Mouse (Mus musculus) heart, embryonic 16.5 days (tissue): ENCODE data around the gene Susd6. TPM values are rescaled to one million over a fixed set of nuclear protein-coding genes. Genes with fewer than 3 reads are reported as not detected.

Source experiments
- ATAC-seq: fragments of 200-750 bp; cut with Nextera tagmentation; replicated peaks from 2 replicates; pipeline ENCODE4 v1.8.0; 2017; ENCODE audit warnings: moderate number of reproducible peaks; ENCODE audit not compliant: insufficient read depth, low FRiP score; ENCODE audit errors: extremely low read depth
- H3K27ac ChIP-seq: fragments of 300-500 bp; sonication (generic); 2 replicates; pipeline ENCODE4 v1.5.1; 2014; ENCODE audit warnings: mild to moderate bottlenecking, low read length, control low read depth, moderate library complexity
- H3K27me3 ChIP-seq: fragments of 300-500 bp; sonication (generic); 2 replicates; pipeline ENCODE4 v1.6.1; 2014; ENCODE audit warnings: low read length, mixed read lengths; ENCODE audit not compliant: control insufficient read depth, insufficient read depth
- H3K36me3 ChIP-seq: fragments of 300-500 bp; sonication (generic); 2 replicates; pipeline ENCODE4 v1.6.1; 2014; ENCODE audit not compliant: control insufficient read depth, insufficient read depth
- H3K4me1 ChIP-seq: fragments of 300-500 bp; sonication (generic); 2 replicates; pipeline ENCODE4 v1.6.1; 2014; ENCODE audit warnings: low read length, mixed read lengths; ENCODE audit not compliant: control insufficient read depth, insufficient read depth
- H3K4me2 ChIP-seq: fragments of 300-500 bp; sonication (generic); 2 replicates; pipeline ENCODE4 v1.6.1; 2014; ENCODE audit warnings: low read depth, mild to moderate bottlenecking, control low read depth, low read length
- H3K4me3 ChIP-seq: fragments of 300-500 bp; sonication (generic); 2 replicates; pipeline ENCODE4 v1.5.1; 2014; ENCODE audit warnings: mild to moderate bottlenecking, control low read depth, low read length
- H3K9ac ChIP-seq: fragments of 300-500 bp; sonication (generic); 2 replicates; pipeline ENCODE4 v1.6.1; 2014; ENCODE audit warnings: low read length, control low read depth
- H3K9me3 ChIP-seq: fragments of 300-500 bp; sonication (generic); replicated peaks from 2 replicates; pipeline ENCODE4 v1.6.1; 2016; ENCODE audit warnings: low read length; ENCODE audit not compliant: control insufficient read depth
- WGBS: fragments of 180-500 bp; shearing (Covaris S2); extraction: QIAGEN DNeasy Blood & Tissue Kit; methylation state at CpG from one replicate; pipeline ENCODE4 v1.1.7; 2014; 5-methylcytosine and 5-hydroxymethylcytosine counted together
- polyA plus RNA-seq: library from polyadenylated mRNA; unstranded; fragments of >200 nt; fragmentation: Nextera tagmentation; extraction: Ambion mirVana; gene quantifications from 2 replicates; pipeline ENCODE4 v1.2.1, GENCODE M21; 2015

Susd6 gene
- polyA plus RNA-seq, 1 experiment from 2014 or later = 19.4 TPM

DNA sequence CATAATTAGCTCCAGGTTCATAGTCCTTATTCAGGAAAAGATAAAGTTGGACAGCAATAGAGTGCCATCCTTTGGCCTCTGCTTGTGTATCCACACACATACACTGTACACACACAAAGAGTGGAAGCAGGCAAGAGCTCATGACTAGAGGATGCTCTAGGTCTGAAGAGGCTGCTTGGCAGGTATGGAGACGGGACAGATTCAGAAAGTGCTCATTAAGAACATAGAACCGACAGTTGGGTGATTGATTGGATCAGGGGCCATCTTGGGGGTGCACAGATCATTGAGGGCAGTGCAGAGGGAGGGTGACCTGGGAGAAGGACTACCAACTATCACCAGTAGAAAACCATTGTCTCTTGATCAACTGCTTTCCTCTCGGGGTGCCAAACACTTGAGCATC is 90.8 kb downstream of the Susd6 start:
- no peak overlapping the region for H3K27ac ChIP-seq
- no peaks in the 10 kb centered on the region for H3K27me3 ChIP-seq
- no peak overlapping the region for H3K9ac ChIP-seq
- H3K36me3 ChIP-seq = peaks cover 8% of the 10 kb centered on the region
- H3K9me3 ChIP-seq = no peaks in the 10 kb centered on the region
- 92% methylated on average over 3 of the region's 3 CpGs for WGBS
- no peak overlapping the region for H3K4me3 ChIP-seq
- no peak overlapping the region for H3K4me2 ChIP-seq
- no peak for ATAC-seq
- H3K4me1 ChIP-seq = peaks cover 17% of the 10 kb centered on the region

GRCm38 (mm10) chr12:80883278-80883677 is 93.0 kb downstream of the Susd6 start:
- Histone ChIP-seq H3K9ac (no peak overlapping the region), H3K27me3 (no peaks in the 10 kb centered on the region), H3K27ac (no peak overlapping the region), H3K4me1 (peaks cover 9% of the 10 kb centered on the region), H3K36me3 (no peaks in the 10 kb centered on the region), H3K9me3 (no peaks in the 10 kb centered on the region), H3K4me2 (no peak overlapping the region), H3K4me3 (no peak overlapping the region)
- 91% methylated on average over 3 of the region's 3 CpGs for WGBS
- ATAC-seq = no peak

DNA sequence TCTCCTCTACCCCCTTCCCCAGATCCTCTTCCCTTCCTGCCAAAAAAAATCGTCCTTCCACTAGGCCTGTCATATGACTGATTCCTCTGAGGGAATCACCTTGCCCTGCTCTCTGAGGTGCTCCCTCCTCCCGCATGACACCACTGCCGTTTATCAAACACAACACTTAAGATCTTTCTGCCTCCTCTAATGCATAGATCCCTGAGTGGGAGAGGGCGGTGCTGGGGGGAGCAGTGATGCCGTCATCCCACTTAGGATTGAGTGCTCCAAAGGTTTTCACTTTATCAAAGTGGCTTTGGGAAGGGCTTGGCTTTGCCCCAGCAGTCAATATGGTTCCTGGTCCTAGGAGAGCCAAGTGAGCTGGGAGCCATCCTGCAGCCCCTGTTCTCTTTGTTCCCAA is 93.6 kb downstream of the Susd6 start:
- Histone ChIP-seq H3K4me3 (no peak overlapping the region), H3K9ac (no peak overlapping the region), H3K4me1 (peaks cover 4% of the 10 kb centered on the region), H3K27me3 (no peaks in the 10 kb centered on the region), H3K9me3 (no peaks in the 10 kb centered on the region), H3K36me3 (no peaks in the 10 kb centered on the region), H3K4me2 (no peak overlapping the region), H3K27ac (no peak overlapping the region)
- 34% methylated on average over 5 of the region's 5 CpGs for WGBS
- ATAC-seq = no peak

DNA sequence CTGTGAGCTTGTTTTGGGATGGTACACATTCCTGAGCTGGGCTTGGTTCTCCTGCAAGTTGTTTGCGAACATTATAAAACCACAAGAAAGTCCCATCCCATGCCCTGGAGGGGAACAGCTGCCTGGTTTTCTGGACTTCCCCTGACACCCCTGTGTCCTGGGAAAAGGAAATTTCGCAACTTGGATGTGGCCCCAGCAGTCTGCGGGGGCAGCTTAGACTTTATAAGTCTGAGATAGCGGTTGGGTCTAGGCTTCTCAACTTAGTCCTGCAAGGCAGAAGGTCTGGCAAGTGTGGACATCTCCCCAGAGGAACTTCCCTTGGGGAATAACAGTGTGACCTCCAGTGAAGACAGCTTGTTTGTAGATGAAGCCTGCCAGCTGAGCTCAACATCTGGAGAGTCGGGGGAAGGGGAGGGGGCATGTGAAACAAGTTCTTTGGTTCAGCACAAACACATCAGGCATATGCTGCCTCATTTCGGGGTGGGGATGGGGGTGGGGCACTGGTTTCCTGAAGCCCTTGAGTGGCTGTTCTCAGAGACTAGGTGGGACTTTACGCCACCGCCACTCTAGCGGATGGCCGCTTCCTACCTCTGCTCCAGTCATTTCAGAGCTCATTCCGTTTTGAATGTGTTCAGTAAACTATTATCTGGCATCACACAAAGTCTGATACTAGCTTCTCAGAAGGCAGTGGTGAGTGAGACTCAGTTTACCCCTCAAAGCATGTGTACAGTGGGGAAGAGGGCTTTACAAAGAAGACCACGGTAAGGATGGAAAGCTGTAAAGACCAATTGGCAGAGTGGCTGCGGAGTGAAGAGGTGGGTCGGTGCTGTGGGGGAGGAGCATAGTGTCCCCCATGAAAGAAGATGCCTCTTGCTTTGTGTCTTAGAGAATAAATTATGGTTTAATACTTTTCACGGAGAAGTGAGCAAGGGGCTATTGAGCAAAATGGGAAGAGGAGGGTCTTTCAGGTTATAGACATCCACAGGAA is 95.3 kb downstream of the Susd6 start:
- Histone ChIP-seq H3K4me2 (peak overlapping the region; percentile 47), H3K4me3 (peak overlapping the region; percentile 17), H3K27me3 (no peaks in the 10 kb centered on the region), H3K9ac (no peak overlapping the region), H3K36me3 (no peaks in the 10 kb centered on the region), H3K4me1 (peaks cover 4% of the 10 kb centered on the region; the same call in 1 of the 2 replicates), H3K9me3 (peaks cover 6% of the 10 kb centered on the region), H3K27ac (no peak overlapping the region)
- peak; percentile 61 for ATAC-seq
- 29% methylated on average over 15 of the region's 15 CpGs for WGBS

- no peak overlapping the region for H3K4me2 ChIP-seq
- H3K4me3 ChIP-seq = no peak overlapping the region
- 74% methylated on average over 2 of the region's 2 CpGs for WGBS
- no peaks in the 10 kb centered on the region for H3K36me3 ChIP-seq
- no peak overlapping the region for H3K9ac ChIP-seq
- H3K4me1 ChIP-seq = peaks cover 4% of the 10 kb centered on the region; the same call in 1 of the 2 replicates
- no peak for ATAC-seq
- no peak overlapping the region for H3K27ac ChIP-seq
- H3K9me3 ChIP-seq = peaks cover 6% of the 10 kb centered on the region
- no peaks in the 10 kb centered on the region for H3K27me3 ChIP-seq
Observed at GRCm38 (mm10) chr12:80887036-80887435, 96.7 kb downstream of the Susd6 start.

- Histone ChIP-seq H3K27me3 (no peaks in the 10 kb centered on the region), H3K4me1 (no peaks in the 10 kb centered on the region; the same call in 1 of the 2 replicates), H3K4me2 (no peak overlapping the region), H3K9ac (no peak overlapping the region), H3K9me3 (peaks cover 6% of the 10 kb centered on the region), H3K27ac (no peak overlapping the region), H3K4me3 (no peak overlapping the region), H3K36me3 (no peaks in the 10 kb centered on the region)
- no peak for ATAC-seq
- 88% methylated on average over 3 of the region's 3 CpGs for WGBS
Observed at GRCm38 (mm10) chr12:80889331-80889730, 99.0 kb downstream of the Susd6 start.

GRCm38 (mm10) chr12:80891074-80891473 is 100.8 kb downstream of the Susd6 start:
- Histone ChIP-seq H3K36me3 (no peaks in the 10 kb centered on the region), H3K9ac (no peak overlapping the region), H3K27me3 (no peaks in the 10 kb centered on the region), H3K9me3 (peaks cover 6% of the 10 kb centered on the region), H3K27ac (no peak overlapping the region), H3K4me2 (no peak overlapping the region), H3K4me1 (no peaks in the 10 kb centered on the region), H3K4me3 (no peak overlapping the region)
- WGBS = 83% methylated on average over 2 of the region's 2 CpGs
- ATAC-seq = no peak

GRCm38 (mm10) chr12:80893720-80894494 is 103.6 kb downstream of the Susd6 start:
- Histone ChIP-seq H3K4me1 (no peaks in the 10 kb centered on the region), H3K9ac (no peak overlapping the region), H3K9me3 (peaks cover 6% of the 10 kb centered on the region), H3K27ac (no peak overlapping the region), H3K4me3 (no peak overlapping the region), H3K36me3 (no peaks in the 10 kb centered on the region), H3K27me3 (no peaks in the 10 kb centered on the region), H3K4me2 (no peak overlapping the region)
- no peak for ATAC-seq
- 87% methylated on average over 18 of the region's 18 CpGs for WGBS
